Mouse (Mus musculus): ENCODE measurements around the gene Faah. TPM values are rescaled to one million over a fixed set of nuclear protein-coding genes. Genes with fewer than 3 reads are reported as not detected.

The Faah gene
- polyA plus RNA-seq, 1 experiment from 2014 or later: 8.5 TPM

- Histone ChIP-seq H3K4me3 (replicated peaks) (no peak overlapping the region), H3K4me1 (no peaks in the 10 kb centered on the region), H3K27ac (replicated peaks) (no peak overlapping the region), H3K9ac (no peak overlapping the region), H3K9me3 (replicated peaks) (no peaks in the 10 kb centered on the region), H3K4me2 (replicated peaks) (no peak overlapping the region), H3K27me3 (peaks cover 10% of the 10 kb centered on the region), H3K36me3 (no peaks in the 10 kb centered on the region)
- ATAC-seq (ENCODE audit: insufficient number of reproducible peaks, low FRiP score, low TSS enrichment, low read depth): no peak
- 85% methylated on average over 5 of the region's 5 CpGs for WGBS
Measured at GRCm38 (mm10) chr4:115922688-115923087, 95.0 kb downstream of the Faah start.

- Histone ChIP-seq H3K9ac (no peak overlapping the region), H3K9me3 (replicated peaks) (no peaks in the 10 kb centered on the region), H3K27ac (replicated peaks) (no peak overlapping the region), H3K27me3 (peaks cover 11% of the 10 kb centered on the region), H3K36me3 (no peaks in the 10 kb centered on the region), H3K4me1 (no peaks in the 10 kb centered on the region), H3K4me2 (replicated peaks) (no peak overlapping the region), H3K4me3 (replicated peaks) (no peak overlapping the region)
- ATAC-seq (ENCODE audit: insufficient number of reproducible peaks, low FRiP score, low TSS enrichment, low read depth): no peak
- WGBS: 82% methylated on average over 16 of the region's 16 CpGs
Measured at GRCm38 (mm10) chr4:115919911-115920310, 97.8 kb downstream of the Faah start.

Other genes with a start within 250 kb of the Faah start
- 0.35 TPM in 2 replicates for gene Tex38, start 236.9 kb downstream of the Faah start, polyA plus RNA-seq (2015; fragmentation: Nextera tagmentation; extraction: Ambion mirVana)
- 49.6 and 51.1 TPM in 2 replicates for gene Atpaf1, start 233.1 kb downstream of the Faah start, polyA plus RNA-seq (2015; fragmentation: Nextera tagmentation; extraction: Ambion mirVana)
- 14.5 and 15.5 TPM in 2 replicates for gene Mob3c, start 189.8 kb downstream of the Faah start, polyA plus RNA-seq (2015; fragmentation: Nextera tagmentation; extraction: Ambion mirVana)
- 33.1 and 33.2 TPM in 2 replicates for gene Mknk1, start 178.7 kb downstream of the Faah start, polyA plus RNA-seq (2015; fragmentation: Nextera tagmentation; extraction: Ambion mirVana)
- gene Kncn, start 133.5 kb downstream of the Faah start, polyA plus RNA-seq (2015; fragmentation: Nextera tagmentation; extraction: Ambion mirVana): not detected in 2 replicates
- gene 6430628N08Rik, start 127.3 kb downstream of the Faah start, polyA plus RNA-seq (2015; fragmentation: Nextera tagmentation; extraction: Ambion mirVana): 0.23 TPM in 1 of 2 replicates, not detected in the other
- 3.3 TPM in 2 replicates for gene Dmbx1, start 78.0 kb downstream of the Faah start, polyA plus RNA-seq (2015; fragmentation: Nextera tagmentation; extraction: Ambion mirVana)
- gene Nsun4, start 36.0 kb upstream of the Faah start, polyA plus RNA-seq (2015; fragmentation: Nextera tagmentation; extraction: Ambion mirVana): 15.9 and 17.9 TPM in 2 replicates
- 472 and 502 TPM in 2 replicates for gene Uqcrh, start 57.1 kb upstream of the Faah start, polyA plus RNA-seq (2015; fragmentation: Nextera tagmentation; extraction: Ambion mirVana)
- gene Lrrc41, start 57.3 kb upstream of the Faah start, polyA plus RNA-seq (2015; fragmentation: Nextera tagmentation; extraction: Ambion mirVana): 79.5 and 81.6 TPM in 2 replicates
- gene Rad54l, start 105.8 kb upstream of the Faah start, polyA plus RNA-seq (2015; fragmentation: Nextera tagmentation; extraction: Ambion mirVana): 21.8 and 23.6 TPM in 2 replicates
- gene Pomgnt1, start 105.9 kb upstream of the Faah start, polyA plus RNA-seq (2015; fragmentation: Nextera tagmentation; extraction: Ambion mirVana): 61.5 and 65.2 TPM in 2 replicates
- gene Lurap1, start 133.4 kb upstream of the Faah start, polyA plus RNA-seq (2015; fragmentation: Nextera tagmentation; extraction: Ambion mirVana): 3.2 and 3.4 TPM in 2 replicates
- 5.9 and 9.7 TPM in 2 replicates for gene Tspan1, start 149.7 kb upstream of the Faah start, polyA plus RNA-seq (2015; fragmentation: Nextera tagmentation; extraction: Ambion mirVana)
- gene 1700042G07Rik, start 155.4 kb upstream of the Faah start, polyA plus RNA-seq (2015; fragmentation: Nextera tagmentation; extraction: Ambion mirVana): not detected in 2 replicates
- not detected in 2 replicates for gene Gm49337, start 155.5 kb upstream of the Faah start, polyA plus RNA-seq (2015; fragmentation: Nextera tagmentation; extraction: Ambion mirVana)
- 15.6 and 15.9 TPM in 2 replicates for gene Pik3r3, start 203.7 kb upstream of the Faah start, polyA plus RNA-seq (2015; fragmentation: Nextera tagmentation; extraction: Ambion mirVana)